Mouse (Mus musculus) R1 (cell line): ENCODE data around the gene Phykpl.
"Not testable (repeated sequence)": the region's sequence is repeated elsewhere in the genome, so short reads cannot be mapped to it uniquely, and the experiment has no call there.

ENCODE experiments used
- DNase-seq: peaks from one replicate; pipeline ENCODE4 v3.0.0-alpha.2; 2018; ENCODE audit warnings: low read depth, low spot score

Phykpl gene

GRCm38 (mm10) chr11:51585608-51586252 is 1.2 kb downstream of the Phykpl start:
- DNase-seq, result no peak

GRCm38 (mm10) chr11:51586411-51586810 is 1.9 kb downstream of the Phykpl start:
- no peak for DNase-seq

GRCm38 (mm10) chr11:51587059-51587458 is 2.5 kb downstream of the Phykpl start:
- DNase-seq, result no peak

- peak; percentile 62 for DNase-seq
These were observed 4.3 kb downstream of the Phykpl start for GRCm38 (mm10) chr11:51588833-51589232.

- DNase-seq, result no peak
These were observed 5.4 kb downstream of the Phykpl start for GRCm38 (mm10) chr11:51590002-51590401.

- peak; percentile 65 for DNase-seq
These were observed 6.6 kb downstream of the Phykpl start for GRCm38 (mm10) chr11:51591168-51591567.

GRCm38 (mm10) chr11:51591915-51592314 is 7.4 kb downstream of the Phykpl start:
- no peak for DNase-seq

- no peak for DNase-seq
These were observed 8.8 kb downstream of the Phykpl start for GRCm38 (mm10) chr11:51593368-51593767.

- DNase-seq, result no peak
These were observed 9.3 kb downstream of the Phykpl start for GRCm38 (mm10) chr11:51593849-51594248.

GRCm38 (mm10) chr11:51594715-51595350 is 10.3 kb downstream of the Phykpl start:
- no peak for DNase-seq

GRCm38 (mm10) chr11:51595459-51596083 is 11.0 kb downstream of the Phykpl start:
- DNase-seq, result no peak

GRCm38 (mm10) chr11:51597553-51597952 is 13.0 kb downstream of the Phykpl start:
- DNase-seq, result no peak

GRCm38 (mm10) chr11:51602253-51602652 is 17.7 kb downstream of the Phykpl start:
- no peak for DNase-seq

GRCm38 (mm10) chr11:51605602-51606446 is 21.3 kb downstream of the Phykpl start:
- peak; percentile 84 for DNase-seq

- peak; percentile 97 for DNase-seq
These were observed 22.0 kb downstream of the Phykpl start, which contains the start of gene Hnrnpab for GRCm38 (mm10) chr11:51606447-51607095. Gene Hnrnpab, minus strand, starts transcription at chr11:51606847.

GRCm38 (mm10) chr11:51607096-51607738 is 22.7 kb downstream of the Phykpl start:
- DNase-seq, result no peak

GRCm38 (mm10) chr11:51609266-51609909 is 24.8 kb downstream of the Phykpl start:
- DNase-seq, result no peak

GRCm38 (mm10) chr11:51609940-51610339 is 25.4 kb downstream of the Phykpl start:
- DNase-seq, result not testable (repeated sequence)

GRCm38 (mm10) chr11:51614256-51614655 is 29.7 kb downstream of the Phykpl start:
- peak; percentile 70 for DNase-seq

- DNase-seq, result peak; percentile 63
These were observed 30.6 kb downstream of the Phykpl start for GRCm38 (mm10) chr11:51615129-51615528.
